Mouse (Mus musculus): ENCODE measurements around the gene Zfp473. TPM values are rescaled to one million over a fixed set of nuclear protein-coding genes. Genes with fewer than 3 reads are reported as not detected.

The Zfp473 gene
- polyA plus RNA-seq, 1 experiment from 2014 or later, result 1.8 TPM

DNA sequence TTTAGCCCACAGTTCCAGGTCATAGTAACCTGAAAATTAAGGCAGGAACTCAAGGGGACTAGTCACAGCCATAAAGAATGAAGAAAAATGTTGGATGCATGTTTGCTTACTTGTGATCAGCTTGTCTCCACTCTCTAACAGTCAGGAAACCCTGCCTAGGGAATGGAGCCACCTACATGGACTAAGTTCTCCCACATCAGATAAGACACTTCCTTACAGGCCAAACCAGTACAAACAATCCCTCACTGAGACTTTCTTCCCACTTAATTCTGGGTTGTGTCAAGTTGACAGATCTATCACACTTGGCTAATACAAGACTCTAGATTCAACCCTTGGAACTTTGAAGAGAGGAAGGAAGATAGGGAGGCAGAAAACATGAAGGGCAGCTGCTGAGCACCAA lies 9.5 kb upstream of the Zfp473 start:
- no peaks in the 10 kb centered on the region for H3K4me1 ChIP-seq (ENCODE audit: control insufficient read depth, insufficient read depth, low read length)
- H3K27ac ChIP-seq (ENCODE audit: low read length), result no peak overlapping the region
- ATAC-seq, result no peak
- H3K4me2 ChIP-seq (ENCODE audit: low read depth, low read length), result no peak overlapping the region
- peaks cover 16% of the 10 kb centered on the region for H3K36me3 ChIP-seq (ENCODE audit: control insufficient read depth, insufficient read depth, low read length)
- H3K9ac ChIP-seq (ENCODE audit: low read depth, low read length), result no peak overlapping the region
- H3K27me3 ChIP-seq (replicated peaks; ENCODE audit: control insufficient read depth, insufficient read depth, low read length), result no peaks in the 10 kb centered on the region
- H3K4me3 ChIP-seq (ENCODE audit: low read length), result no peak overlapping the region
- no peaks in the 10 kb centered on the region for H3K9me3 ChIP-seq (ENCODE audit: control insufficient read depth, low read length)

DNA sequence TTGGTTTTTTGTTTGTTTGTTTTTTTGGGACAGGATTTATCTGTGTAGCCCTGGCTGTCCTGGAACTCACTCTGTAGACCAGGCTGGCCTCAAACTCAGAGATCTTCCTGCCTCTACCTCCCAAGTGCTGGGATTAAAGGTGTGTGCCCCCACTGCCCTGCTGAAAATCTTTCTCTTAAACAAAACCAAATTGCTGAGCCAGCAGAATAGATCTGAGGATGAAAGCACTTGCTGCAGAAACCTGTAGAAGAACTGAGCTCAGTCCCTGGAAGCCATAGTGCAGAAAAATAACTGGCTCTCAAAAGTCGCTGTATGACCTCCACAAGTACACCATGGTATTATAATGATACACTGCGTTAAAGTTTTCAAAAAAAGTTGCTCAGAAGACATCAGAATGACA lies 6.3 kb upstream of the Zfp473 start:
- no peaks in the 10 kb centered on the region for H3K4me1 ChIP-seq (ENCODE audit: control insufficient read depth, insufficient read depth, low read length)
- H3K27me3 ChIP-seq (replicated peaks; ENCODE audit: control insufficient read depth, insufficient read depth, low read length), result no peaks in the 10 kb centered on the region
- ATAC-seq, result no peak
- H3K36me3 ChIP-seq (ENCODE audit: control insufficient read depth, insufficient read depth, low read length), result peaks cover 18% of the 10 kb centered on the region
- H3K4me2 ChIP-seq (ENCODE audit: low read depth, low read length), result no peak overlapping the region
- no peak overlapping the region for H3K27ac ChIP-seq (ENCODE audit: low read length)
- no peak overlapping the region for H3K4me3 ChIP-seq (ENCODE audit: low read length)
- no peak overlapping the region for H3K9ac ChIP-seq (ENCODE audit: low read depth, low read length)
- 82% methylated on average over 2 of the region's 2 CpGs for WGBS
- no peaks in the 10 kb centered on the region for H3K9me3 ChIP-seq (ENCODE audit: control insufficient read depth, low read length)

DNA sequence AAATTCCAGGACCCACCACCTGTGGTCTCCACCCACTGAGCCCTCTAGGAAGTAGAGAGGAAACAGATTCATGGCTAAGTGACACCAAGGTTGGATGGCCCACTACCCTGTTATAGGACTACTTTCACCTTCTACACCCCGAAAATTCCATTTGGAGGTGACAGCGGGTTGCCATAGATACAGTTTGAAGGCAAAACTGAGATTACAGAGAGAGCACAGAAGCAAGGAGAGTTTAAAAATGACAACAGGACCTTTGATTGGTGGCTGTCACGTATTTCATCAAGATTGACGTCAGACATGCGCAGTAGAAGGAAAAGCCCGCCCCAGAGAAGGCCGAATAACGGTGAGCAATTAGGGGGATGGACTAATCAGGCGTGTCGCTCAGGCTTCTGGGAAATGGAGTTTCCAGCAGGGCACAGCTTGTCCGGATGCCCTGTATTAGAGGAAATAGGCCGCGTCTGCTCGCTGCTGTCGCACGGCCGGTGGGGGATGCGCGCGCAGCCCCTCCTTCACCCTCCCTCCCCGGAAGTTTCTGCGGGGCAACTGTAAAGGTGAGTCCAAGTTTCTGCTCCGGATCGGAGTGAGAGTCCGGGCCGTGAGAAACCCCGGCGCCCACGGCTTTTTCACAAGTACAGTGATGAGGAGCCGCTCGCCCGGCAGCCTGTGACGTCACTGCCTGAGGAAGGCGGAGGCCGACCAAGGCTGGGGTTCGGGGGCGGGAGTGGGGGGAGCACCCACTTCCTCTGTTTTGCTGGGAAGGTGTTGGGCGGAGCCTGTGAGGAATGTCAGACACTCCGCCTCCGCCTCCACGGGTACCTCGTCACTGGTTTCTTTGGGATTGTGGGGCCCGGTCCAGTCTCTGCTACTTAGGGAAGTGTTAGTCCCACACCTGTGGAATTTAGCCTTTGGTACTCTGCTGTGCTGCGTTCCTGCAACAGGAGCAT lies 2.5 kb downstream of the Zfp473 start, which contains the start of gene Vrk3:
Gene Vrk3 (plus strand): TSS at position 313 of the 944 bp plus-strand sequence.
- peak; percentile 98 for ATAC-seq
- WGBS, result under 1% methylated on average over 44 of the region's 44 CpGs

DNA sequence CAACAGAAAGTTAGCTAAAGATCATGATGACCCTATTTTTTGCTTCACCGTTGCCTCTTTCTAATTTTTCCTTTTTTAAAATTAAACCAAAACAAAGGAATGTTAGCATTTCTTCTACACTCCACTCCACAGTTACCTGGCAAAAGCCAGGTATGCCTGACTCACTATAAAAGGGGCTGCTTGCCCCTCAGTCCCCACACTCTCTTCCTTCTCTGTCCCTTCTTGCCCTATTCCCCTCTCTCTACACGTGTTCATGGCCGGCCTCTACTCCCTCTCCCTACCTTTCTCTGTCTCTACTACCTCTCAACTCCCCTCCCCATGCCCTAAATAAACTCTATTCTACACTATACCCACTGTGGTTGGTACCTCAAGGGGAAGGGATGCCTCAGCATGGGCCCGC lies 3.7 kb downstream of the Zfp473 start:
- ATAC-seq, result no peak

More for the DNA sequence above, 2.5 kb downstream of the Zfp473 start, which contains the start of gene Vrk3:
- no peaks in the 10 kb centered on the region for H3K9me3 ChIP-seq (ENCODE audit: control insufficient read depth, low read length)
- H3K4me3 ChIP-seq (ENCODE audit: low read length), result peak within 1 kb of the TSS; percentile 72
- H3K27me3 ChIP-seq (replicated peaks; ENCODE audit: control insufficient read depth, insufficient read depth, low read length), result no peaks in the 10 kb centered on the region
- H3K4me2 ChIP-seq (ENCODE audit: low read depth, low read length), result peak within 1 kb of the TSS; percentile 86
- peaks cover 25% of the 10 kb centered on the region for H3K4me1 ChIP-seq (ENCODE audit: control insufficient read depth, insufficient read depth, low read length)
- no peaks in the 10 kb centered on the region for H3K36me3 ChIP-seq (ENCODE audit: control insufficient read depth, insufficient read depth, low read length)
- H3K27ac ChIP-seq (ENCODE audit: low read length), result peak within 1 kb of the TSS; percentile 95
- H3K9ac ChIP-seq (ENCODE audit: low read depth, low read length), result peak within 1 kb of the TSS; percentile 80

DNA sequence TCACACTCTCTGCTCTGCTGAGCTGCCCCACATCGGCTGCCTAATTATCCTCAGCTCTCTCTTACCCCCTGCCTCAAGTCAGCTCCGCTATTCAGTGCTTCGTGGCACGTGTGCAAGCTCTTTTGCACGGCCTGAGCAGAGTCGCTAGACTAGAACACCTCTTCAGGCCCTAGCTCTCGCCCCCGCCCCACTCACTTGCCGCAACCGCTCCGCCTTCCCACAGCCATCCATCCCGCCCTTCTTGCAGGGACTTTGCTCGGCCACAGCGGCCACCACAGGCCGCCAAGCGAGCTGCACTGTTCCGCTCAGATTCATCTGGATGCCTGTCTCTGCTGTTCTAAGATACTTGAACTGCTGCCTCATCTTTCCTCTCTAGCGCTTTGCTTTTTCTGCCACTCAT lies 5.8 kb downstream of the Zfp473 start:
- Histone ChIP-seq H3K4me2 (ENCODE audit: low read depth, low read length) (peak overlapping the region; percentile 87), H3K27ac (ENCODE audit: low read length) (no peak overlapping the region), H3K9ac (ENCODE audit: low read depth, low read length) (peak overlapping the region; percentile 67), H3K4me3 (ENCODE audit: low read length) (peak overlapping the region; percentile 52), H3K27me3 (replicated peaks; ENCODE audit: control insufficient read depth, insufficient read depth, low read length) (no peaks in the 10 kb centered on the region), H3K4me1 (ENCODE audit: control insufficient read depth, insufficient read depth, low read length) (peaks cover 25% of the 10 kb centered on the region), H3K9me3 (ENCODE audit: control insufficient read depth, low read length) (no peaks in the 10 kb centered on the region), H3K36me3 (ENCODE audit: control insufficient read depth, insufficient read depth, low read length) (no peaks in the 10 kb centered on the region)
- peak; percentile 49 for ATAC-seq
- under 1% methylated on average over 18 of the region's 18 CpGs for WGBS

More for the DNA sequence above, 3.7 kb downstream of the Zfp473 start:
- H3K27ac ChIP-seq (ENCODE audit: low read length), result no peak overlapping the region
- no peaks in the 10 kb centered on the region for H3K36me3 ChIP-seq (ENCODE audit: control insufficient read depth, insufficient read depth, low read length)
- H3K4me1 ChIP-seq (ENCODE audit: control insufficient read depth, insufficient read depth, low read length), result peaks cover 25% of the 10 kb centered on the region
- H3K9ac ChIP-seq (ENCODE audit: low read depth, low read length), result peak overlapping the region; percentile 80; the same call in 1 of the 2 replicates
- WGBS, result 74% methylated on average over 4 of the region's 4 CpGs
- H3K4me2 ChIP-seq (ENCODE audit: low read depth, low read length), result no peak overlapping the region; the same call in 1 of the 2 replicates
- H3K9me3 ChIP-seq (ENCODE audit: control insufficient read depth, low read length), result no peaks in the 10 kb centered on the region
- peak overlapping the region; percentile 72 for H3K4me3 ChIP-seq (ENCODE audit: low read length)
- H3K27me3 ChIP-seq (replicated peaks; ENCODE audit: control insufficient read depth, insufficient read depth, low read length), result no peaks in the 10 kb centered on the region

DNA sequence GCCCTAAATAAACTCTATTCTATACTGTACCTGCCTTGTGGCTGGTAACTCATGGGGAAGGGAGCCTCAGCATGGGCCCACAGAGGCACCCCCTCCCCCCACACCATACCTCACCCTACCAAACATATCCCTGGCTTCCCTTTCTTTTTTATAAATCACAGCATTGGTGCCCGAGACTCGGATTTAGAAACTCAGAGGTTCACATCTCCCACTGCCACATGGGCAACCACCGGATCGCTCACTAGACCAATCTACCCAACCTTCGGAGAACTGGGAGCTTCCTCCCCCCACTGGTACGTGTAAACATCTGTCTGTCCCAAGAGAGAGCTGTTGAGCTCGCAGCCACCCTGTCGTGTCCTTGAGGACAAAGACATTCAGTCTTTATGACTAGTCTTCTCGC lies 6.6 kb downstream of the Zfp473 start:
- Histone ChIP-seq H3K27me3 (replicated peaks; ENCODE audit: control insufficient read depth, insufficient read depth, low read length) (no peaks in the 10 kb centered on the region), H3K4me2 (ENCODE audit: low read depth, low read length) (0 out of 2 replicates have a peak overlapping the region, but pooled peaks have one; percentile 87), H3K4me1 (ENCODE audit: control insufficient read depth, insufficient read depth, low read length) (peaks cover 21% of the 10 kb centered on the region), H3K27ac (ENCODE audit: low read length) (no peak overlapping the region), H3K36me3 (ENCODE audit: control insufficient read depth, insufficient read depth, low read length) (no peaks in the 10 kb centered on the region), H3K9me3 (ENCODE audit: control insufficient read depth, low read length) (no peaks in the 10 kb centered on the region), H3K4me3 (ENCODE audit: low read length) (no peak overlapping the region), H3K9ac (ENCODE audit: low read depth, low read length) (no peak overlapping the region)
- WGBS, result 53% methylated on average over 9 of the region's 9 CpGs
- no peak for ATAC-seq

DNA sequence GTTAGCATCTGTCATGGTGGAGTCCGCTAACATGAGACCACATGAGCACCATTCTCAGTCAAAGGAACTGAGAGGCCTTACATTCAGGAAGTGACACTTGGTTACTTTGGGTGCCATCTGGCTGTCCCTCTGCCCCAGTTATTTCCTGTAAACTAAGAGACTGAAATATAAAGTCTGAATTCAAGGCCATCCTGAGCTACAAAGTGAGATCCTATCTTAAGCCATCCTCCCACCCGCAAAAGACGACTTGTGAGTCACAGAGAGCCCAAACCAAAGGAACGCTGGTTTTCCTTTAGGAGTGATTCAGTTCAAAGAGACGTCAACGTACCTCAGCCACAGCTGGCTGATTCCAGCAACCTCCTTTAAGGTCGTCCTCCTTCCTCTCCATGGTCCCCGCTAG lies 9.5 kb downstream of the Zfp473 start:
- Histone ChIP-seq H3K4me2 (ENCODE audit: low read depth, low read length) (no peak overlapping the region), H3K9me3 (ENCODE audit: control insufficient read depth, low read length) (no peaks in the 10 kb centered on the region), H3K4me1 (ENCODE audit: control insufficient read depth, insufficient read depth, low read length) (peaks cover 11% of the 10 kb centered on the region), H3K4me3 (ENCODE audit: low read length) (no peak overlapping the region), H3K36me3 (ENCODE audit: control insufficient read depth, insufficient read depth, low read length) (no peaks in the 10 kb centered on the region), H3K27me3 (replicated peaks; ENCODE audit: control insufficient read depth, insufficient read depth, low read length) (no peaks in the 10 kb centered on the region), H3K27ac (ENCODE audit: low read length) (no peak overlapping the region), H3K9ac (ENCODE audit: low read depth, low read length) (no peak overlapping the region)
- WGBS, result 82% methylated on average over 8 of the region's 8 CpGs
- no peak for ATAC-seq

DNA sequence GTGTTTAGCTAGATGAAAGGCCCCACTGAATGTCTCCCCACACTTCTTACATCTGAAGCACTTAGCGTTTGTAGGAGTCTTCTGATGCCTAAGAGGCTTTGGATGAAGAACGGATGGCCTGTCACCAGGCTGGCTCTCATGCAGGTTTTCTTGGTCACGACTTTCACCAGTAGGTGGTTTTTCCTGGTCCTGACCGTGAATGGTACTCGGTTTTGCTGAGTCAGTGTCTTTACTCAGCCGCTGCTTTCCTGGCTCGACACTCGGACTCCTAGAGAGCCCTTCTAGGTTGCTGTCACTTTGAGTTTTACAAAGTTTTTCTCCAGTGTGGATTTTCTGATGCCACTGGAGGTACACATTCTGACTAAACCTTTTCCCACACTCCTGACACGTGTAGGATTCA lies 17.1 kb downstream of the Zfp473 start:
- Histone ChIP-seq H3K4me3 (ENCODE audit: low read length) (no peak overlapping the region), H3K9me3 (ENCODE audit: control insufficient read depth, low read length) (no peaks in the 10 kb centered on the region), H3K27ac (ENCODE audit: low read length) (no peak overlapping the region), H3K4me2 (ENCODE audit: low read depth, low read length) (no peak overlapping the region), H3K9ac (ENCODE audit: low read depth, low read length) (no peak overlapping the region), H3K4me1 (ENCODE audit: control insufficient read depth, insufficient read depth, low read length) (no peaks in the 10 kb centered on the region), H3K27me3 (replicated peaks; ENCODE audit: control insufficient read depth, insufficient read depth, low read length) (no peaks in the 10 kb centered on the region), H3K36me3 (ENCODE audit: control insufficient read depth, insufficient read depth, low read length) (no peaks in the 10 kb centered on the region)
- no peak for ATAC-seq
- WGBS, result 87% methylated on average over 9 of the region's 9 CpGs

- Histone ChIP-seq H3K27ac (ENCODE audit: low read length) (no peak overlapping the region), H3K4me3 (ENCODE audit: low read length) (no peak overlapping the region), H3K27me3 (replicated peaks; ENCODE audit: control insufficient read depth, insufficient read depth, low read length) (no peaks in the 10 kb centered on the region), H3K9ac (ENCODE audit: low read depth, low read length) (no peak overlapping the region), H3K4me2 (ENCODE audit: low read depth, low read length) (no peak overlapping the region), H3K36me3 (ENCODE audit: control insufficient read depth, insufficient read depth, low read length) (no peaks in the 10 kb centered on the region), H3K9me3 (ENCODE audit: control insufficient read depth, low read length) (peaks cover 5% of the 10 kb centered on the region; the same call in 1 of the 2 replicates), H3K4me1 (ENCODE audit: control insufficient read depth, insufficient read depth, low read length) (no peaks in the 10 kb centered on the region)
- 87% methylated on average over 11 of the region's 11 CpGs for WGBS
- ATAC-seq, result no peak
Observed at GRCm38 (mm10) chr7:44728082-44728975, 22.5 kb downstream of the Zfp473 start.

Data from intestine, embryonic 16.5 days (tissue).